Mouse (Mus musculus) ES-E14 (cell line): ENCODE measurements at regions not wholly inside any gene's neighbourhood (a gene's known extent, or its start where the extent isn't known, plus 50 kb on each side); places are given as distances from the start of the nearest gene placed in this dataset.

Experiments
- CHD2 ChIP-seq: IDR thresholded peaks from 2 replicates; pipeline ENCODE4 v1.6.1; 2014; ENCODE audit warnings: mild to moderate bottlenecking, low read depth, low read length, inconsistent platforms
- HCFC1 ChIP-seq: IDR thresholded peaks from 2 replicates; pipeline ENCODE4 v1.6.1; 2012; ENCODE audit warnings: low read length, inconsistent platforms, borderline replicate concordance; ENCODE audit not compliant: insufficient read depth

DNA sequence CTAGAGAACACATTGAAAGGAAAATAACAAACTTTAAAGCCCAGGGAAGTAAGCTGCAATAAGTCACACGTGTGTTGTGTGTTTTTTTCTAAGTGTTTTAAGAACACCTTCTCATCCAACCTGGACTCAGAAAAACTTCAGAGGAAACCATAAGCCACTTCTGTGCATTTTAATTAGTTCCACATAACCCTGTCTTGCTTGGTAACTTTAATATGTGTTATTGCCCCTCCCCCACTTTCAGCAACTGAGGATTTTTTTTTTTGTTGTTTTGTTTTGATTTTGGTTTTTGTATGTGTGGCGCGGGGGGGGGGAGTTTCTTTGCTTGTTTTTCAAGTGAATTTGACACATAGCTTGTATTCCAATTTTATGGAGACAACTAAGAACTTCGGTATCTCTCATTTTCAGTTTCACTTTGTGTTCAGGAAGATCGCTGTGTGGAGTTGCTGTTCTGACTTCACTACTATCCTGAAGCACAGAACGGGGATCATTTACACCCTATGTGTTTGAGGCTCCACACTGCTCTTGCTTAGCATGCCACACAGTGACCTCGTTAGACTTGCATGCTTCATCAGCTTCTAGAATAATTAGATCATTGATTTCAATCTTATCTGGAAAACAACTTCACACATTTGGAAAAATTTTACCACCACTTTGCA is 54.2 kb upstream of the Dpyd start:
- no peak for TF ChIP-seq HCFC1
- no peak for TF ChIP-seq CHD2
